Mouse (Mus musculus) left cerebral cortex, adult 8-10 months (tissue): ENCODE data around the gene Casp1. TPM values are rescaled to one million over a fixed set of nuclear protein-coding genes. Genes with fewer than 3 reads are reported as not detected.

Experiments used
- total RNA-seq, 4 experiments: library from RNA; stranded (reverse); gene quantifications; 2 replicates each; pipeline ENCODE4 v1.2.4; 2022

Casp1 gene
- total RNA-seq, 4 experiments from 2014 or later, result 1.7 to 2.8 (median 2.3) TPM

Other genes starting within 250 kb of the Casp1 start
- 1 to 10 TPM; 1.4 to 2.5 (median 1.7) TPM for gene Casp4, start 10.3 kb downstream of the Casp1 start, total RNA-seq
- 1 to 10 TPM; 1.8 to 2.9 (median 2.1) TPM for gene Casp12, start 46.9 kb downstream of the Casp1 start, total RNA-seq